Mouse (Mus musculus): ENCODE measurements around the gene Srrm1.

DNA sequence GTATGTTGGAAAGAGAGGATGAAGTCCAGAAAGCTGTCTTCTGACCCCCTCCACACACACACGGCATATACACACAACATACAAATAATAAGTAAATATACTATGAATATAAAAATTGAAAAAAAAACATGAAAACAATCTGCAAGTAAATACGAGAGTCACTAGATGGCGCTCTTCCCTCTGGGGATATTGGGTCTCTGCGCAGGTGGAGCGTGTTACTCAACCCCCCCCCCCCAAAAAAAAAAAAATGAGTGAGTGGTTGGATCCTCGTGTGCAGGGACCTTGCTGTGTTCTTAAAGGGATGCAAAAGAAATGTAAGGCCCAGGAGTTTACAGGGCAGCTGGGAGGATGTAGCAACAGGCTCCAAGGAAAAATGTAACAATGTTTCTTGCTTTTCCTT, 5.6 kb upstream of the Srrm1 start:
- no peak for TF ChIP-seq EP300 (IDR thresholded peaks at IDR 0.05)
- TF ChIP-seq CTCF (IDR thresholded peaks at IDR 0.05), result peak; percentile 68

Measured in lung, postnatal 0 days (tissue).